Mouse (Mus musculus): ENCODE results near the gene Prkd2. TPM values are rescaled to one million over a fixed set of nuclear protein-coding genes. Genes with fewer than 3 reads are reported as not detected.

Prkd2 gene
- polyA plus RNA-seq, 1 experiment from 2014 or later = 10.3 TPM

GRCm38 (mm10) chr7:16906889-16907559, 64.3 kb downstream of the Prkd2 start:
- Histone ChIP-seq H3K9ac (ENCODE audit: low read depth, low read length) (peak overlapping the region; percentile 20; the same call in 1 of the 2 replicates), H3K4me3 (ENCODE audit: low read length) (0 out of 2 replicates have a peak overlapping the region, but pooled peaks have one; percentile 3), H3K27me3 (replicated peaks; ENCODE audit: control insufficient read depth, insufficient read depth, low read length) (0 out of 2 replicates have a peak, but pooled peaks cover 2% of the 10 kb centered on the region), H3K4me2 (ENCODE audit: low read depth, low read length) (peak overlapping the region; percentile 23; the same call in 1 of the 2 replicates), H3K9me3 (ENCODE audit: control insufficient read depth, low read length) (no peaks in the 10 kb centered on the region), H3K27ac (ENCODE audit: low read length) (no peak overlapping the region), H3K36me3 (ENCODE audit: control insufficient read depth, insufficient read depth, low read length) (no peaks in the 10 kb centered on the region), H3K4me1 (ENCODE audit: control insufficient read depth, insufficient read depth, low read length) (peaks cover 40% of the 10 kb centered on the region)
- 91% methylated on average over 41 of the region's 41 CpGs for WGBS
- ATAC-seq = no peak

DNA sequence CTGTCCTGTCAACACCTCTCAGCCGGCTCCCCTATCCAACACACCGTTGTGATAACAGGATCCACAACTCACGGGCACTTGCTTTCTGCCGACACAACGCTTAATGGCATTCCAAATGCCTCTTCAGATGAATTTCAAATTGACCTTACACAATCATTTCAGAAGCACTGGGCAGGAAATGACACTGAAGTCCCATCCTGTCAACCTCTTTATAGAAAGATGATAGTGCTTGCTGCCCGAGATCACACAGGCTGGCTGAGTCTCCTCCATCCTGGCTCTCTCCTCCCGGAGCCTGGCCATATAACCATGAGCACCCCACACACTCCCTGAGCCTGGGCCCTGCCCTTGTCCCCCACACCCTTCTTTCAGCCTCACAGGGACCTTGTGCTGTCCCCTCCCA, 65.1 kb downstream of the Prkd2 start:
- Histone ChIP-seq H3K4me3 (ENCODE audit: low read length) (peak overlapping the region; percentile 13), H3K9ac (ENCODE audit: low read depth, low read length) (peak overlapping the region; percentile 21; the same call in 1 of the 2 replicates), H3K27me3 (replicated peaks; ENCODE audit: control insufficient read depth, insufficient read depth, low read length) (0 out of 2 replicates have a peak, but pooled peaks cover 2% of the 10 kb centered on the region), H3K4me2 (ENCODE audit: low read depth, low read length) (peak overlapping the region; percentile 40), H3K27ac (ENCODE audit: low read length) (no peak overlapping the region), H3K9me3 (ENCODE audit: control insufficient read depth, low read length) (no peaks in the 10 kb centered on the region), H3K36me3 (ENCODE audit: control insufficient read depth, insufficient read depth, low read length) (no peaks in the 10 kb centered on the region), H3K4me1 (ENCODE audit: control insufficient read depth, insufficient read depth, low read length) (peaks cover 40% of the 10 kb centered on the region)
- no peak for ATAC-seq
- 51% methylated on average over 7 of the region's 7 CpGs for WGBS

DNA sequence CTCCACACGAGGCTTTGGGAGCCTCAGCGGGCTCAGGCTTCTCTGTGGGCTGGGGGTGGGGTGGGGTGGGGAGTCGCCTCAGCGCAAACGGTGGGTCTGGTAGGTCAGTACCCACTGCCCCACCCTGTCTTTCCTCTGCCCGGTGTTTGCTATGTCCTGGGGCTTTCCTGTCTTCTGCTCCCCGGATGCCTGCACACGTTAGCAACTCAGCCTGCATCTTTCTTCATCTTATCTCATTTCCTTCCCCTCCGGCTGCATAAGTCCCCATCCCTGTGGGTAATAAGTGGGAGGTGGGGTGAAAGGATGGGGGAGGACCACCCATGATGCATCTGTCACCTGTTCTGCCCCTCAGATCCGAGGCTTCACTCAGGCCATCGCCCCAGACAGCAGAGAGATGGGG, 65.7 kb downstream of the Prkd2 start:
- Histone ChIP-seq H3K4me1 (ENCODE audit: control insufficient read depth, insufficient read depth, low read length) (peaks cover 40% of the 10 kb centered on the region), H3K9ac (ENCODE audit: low read depth, low read length) (peak overlapping the region; percentile 21; the same call in 1 of the 2 replicates), H3K4me3 (ENCODE audit: low read length) (peak overlapping the region; percentile 13), H3K27ac (ENCODE audit: low read length) (no peak overlapping the region; the same call in 1 of the 2 replicates), H3K27me3 (replicated peaks; ENCODE audit: control insufficient read depth, insufficient read depth, low read length) (0 out of 2 replicates have a peak, but pooled peaks cover 2% of the 10 kb centered on the region), H3K9me3 (ENCODE audit: control insufficient read depth, low read length) (no peaks in the 10 kb centered on the region), H3K36me3 (ENCODE audit: control insufficient read depth, insufficient read depth, low read length) (no peaks in the 10 kb centered on the region), H3K4me2 (ENCODE audit: low read depth, low read length) (peak overlapping the region; percentile 40)
- WGBS = 23% methylated on average over 11 of the region's 11 CpGs
- ATAC-seq = no peak

GRCm38 (mm10) chr7:16908859-16909258, 66.2 kb downstream of the Prkd2 start:
- Histone ChIP-seq H3K27me3 (replicated peaks; ENCODE audit: control insufficient read depth, insufficient read depth, low read length) (0 out of 2 replicates have a peak, but pooled peaks cover 2% of the 10 kb centered on the region), H3K4me2 (ENCODE audit: low read depth, low read length) (peak overlapping the region; percentile 40; the same call in 1 of the 2 replicates), H3K9ac (ENCODE audit: low read depth, low read length) (peak overlapping the region; percentile 21; the same call in 1 of the 2 replicates), H3K4me3 (ENCODE audit: low read length) (no peak overlapping the region), H3K36me3 (ENCODE audit: control insufficient read depth, insufficient read depth, low read length) (no peaks in the 10 kb centered on the region), H3K27ac (ENCODE audit: low read length) (peak overlapping the region; percentile 9; the same call in 1 of the 2 replicates), H3K4me1 (ENCODE audit: control insufficient read depth, insufficient read depth, low read length) (peaks cover 38% of the 10 kb centered on the region), H3K9me3 (ENCODE audit: control insufficient read depth, low read length) (no peaks in the 10 kb centered on the region)
- no peak for ATAC-seq
- 58% methylated on average over 11 of the region's 11 CpGs for WGBS

GRCm38 (mm10) chr7:16909909-16910308, 67.2 kb downstream of the Prkd2 start:
- Histone ChIP-seq H3K27ac (ENCODE audit: low read length) (no peak overlapping the region), H3K4me2 (ENCODE audit: low read depth, low read length) (no peak overlapping the region), H3K36me3 (ENCODE audit: control insufficient read depth, insufficient read depth, low read length) (peaks cover 6% of the 10 kb centered on the region), H3K4me1 (ENCODE audit: control insufficient read depth, insufficient read depth, low read length) (peaks cover 35% of the 10 kb centered on the region), H3K9ac (ENCODE audit: low read depth, low read length) (no peak overlapping the region), H3K9me3 (ENCODE audit: control insufficient read depth, low read length) (no peaks in the 10 kb centered on the region), H3K4me3 (ENCODE audit: low read length) (no peak overlapping the region), H3K27me3 (replicated peaks; ENCODE audit: control insufficient read depth, insufficient read depth, low read length) (0 out of 2 replicates have a peak, but pooled peaks cover 2% of the 10 kb centered on the region)
- ATAC-seq = no peak
- 41% methylated on average over 10 of the region's 10 CpGs for WGBS

- Histone ChIP-seq H3K4me1 (ENCODE audit: control insufficient read depth, insufficient read depth, low read length) (peaks cover 19% of the 10 kb centered on the region), H3K9me3 (ENCODE audit: control insufficient read depth, low read length) (no peaks in the 10 kb centered on the region), H3K36me3 (ENCODE audit: control insufficient read depth, insufficient read depth, low read length) (peaks cover 20% of the 10 kb centered on the region), H3K4me2 (ENCODE audit: low read depth, low read length) (no peak overlapping the region), H3K4me3 (ENCODE audit: low read length) (no peak overlapping the region), H3K27ac (ENCODE audit: low read length) (no peak overlapping the region), H3K9ac (ENCODE audit: low read depth, low read length) (no peak overlapping the region), H3K27me3 (replicated peaks; ENCODE audit: control insufficient read depth, insufficient read depth, low read length) (0 out of 2 replicates have a peak, but pooled peaks cover 2% of the 10 kb centered on the region)
- WGBS = 85% methylated on average over 3 of the region's 3 CpGs
- ATAC-seq = no peak
These were observed 69.2 kb downstream of the Prkd2 start for GRCm38 (mm10) chr7:16911904-16912303.

DNA sequence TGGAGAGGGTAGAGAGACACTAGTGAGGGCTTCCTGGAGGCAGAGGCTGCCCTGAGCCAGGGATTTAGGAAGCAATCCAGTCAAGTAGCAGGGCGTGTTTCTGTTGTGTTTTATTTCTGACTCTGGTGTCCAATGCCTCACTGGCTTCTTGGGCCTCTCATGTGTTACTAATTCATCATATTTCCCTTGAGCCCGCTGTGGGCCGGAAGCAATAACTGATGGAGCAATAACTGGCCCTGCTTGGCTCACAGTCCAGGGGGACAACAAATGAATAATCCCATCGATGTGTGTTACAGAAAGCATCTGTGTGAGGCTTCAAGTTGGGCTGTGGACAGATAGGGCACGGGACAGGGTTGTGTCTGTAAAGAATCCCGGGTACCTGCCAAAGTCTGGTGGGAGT, 69.7 kb downstream of the Prkd2 start:
- Histone ChIP-seq H3K4me3 (ENCODE audit: low read length) (no peak overlapping the region), H3K36me3 (ENCODE audit: control insufficient read depth, insufficient read depth, low read length) (peaks cover 24% of the 10 kb centered on the region), H3K27ac (ENCODE audit: low read length) (no peak overlapping the region), H3K4me2 (ENCODE audit: low read depth, low read length) (no peak overlapping the region), H3K4me1 (ENCODE audit: control insufficient read depth, insufficient read depth, low read length) (peaks cover 16% of the 10 kb centered on the region), H3K27me3 (replicated peaks; ENCODE audit: control insufficient read depth, insufficient read depth, low read length) (0 out of 2 replicates have a peak, but pooled peaks cover 2% of the 10 kb centered on the region), H3K9me3 (ENCODE audit: control insufficient read depth, low read length) (no peaks in the 10 kb centered on the region), H3K9ac (ENCODE audit: low read depth, low read length) (no peak overlapping the region)
- WGBS = 54% methylated on average over 6 of the region's 6 CpGs
- no peak for ATAC-seq

DNA sequence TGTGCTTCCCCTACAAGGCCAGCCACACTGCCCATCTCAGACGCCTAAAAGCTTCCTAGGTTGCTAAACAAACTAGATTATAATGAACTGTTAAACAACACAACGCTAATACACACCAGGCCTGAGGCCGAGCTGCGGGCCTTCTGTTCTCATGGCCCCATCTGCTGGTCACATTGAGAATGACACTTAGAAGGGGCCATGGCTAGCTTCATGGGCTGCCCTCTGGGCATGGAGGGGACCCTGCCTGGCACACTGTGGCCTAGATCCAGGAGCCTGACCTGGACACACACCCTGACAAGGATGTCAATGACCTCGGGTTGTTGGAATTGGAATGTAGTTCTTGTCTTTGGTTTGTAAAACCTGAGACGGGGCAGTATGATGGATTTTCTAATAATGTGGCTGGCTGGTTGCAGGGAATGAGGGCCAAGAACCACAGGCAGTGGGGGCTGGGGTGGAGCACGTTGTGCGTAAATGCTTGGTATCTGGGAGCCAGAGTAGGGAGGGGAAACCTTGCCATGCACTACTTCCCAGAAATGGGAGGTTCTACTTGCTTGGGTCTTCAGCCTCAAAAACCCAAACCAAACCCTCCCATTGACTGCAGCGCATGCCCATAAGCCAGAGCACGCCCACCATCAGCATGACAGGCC, 71.2 kb downstream of the Prkd2 start:
- Histone ChIP-seq H3K4me1 (ENCODE audit: control insufficient read depth, insufficient read depth, low read length) (peaks cover 16% of the 10 kb centered on the region), H3K4me3 (ENCODE audit: low read length) (no peak overlapping the region), H3K36me3 (ENCODE audit: control insufficient read depth, insufficient read depth, low read length) (peaks cover 30% of the 10 kb centered on the region), H3K4me2 (ENCODE audit: low read depth, low read length) (no peak overlapping the region), H3K9ac (ENCODE audit: low read depth, low read length) (no peak overlapping the region), H3K9me3 (ENCODE audit: control insufficient read depth, low read length) (no peaks in the 10 kb centered on the region), H3K27me3 (replicated peaks; ENCODE audit: control insufficient read depth, insufficient read depth, low read length) (no peaks in the 10 kb centered on the region), H3K27ac (ENCODE audit: low read length) (no peak overlapping the region)
- 31% methylated on average over 10 of the region's 10 CpGs for WGBS
- ATAC-seq = peak; percentile 75
